In genomic region chr1:155782382-155782781, GRCm38 (mm10) we compare ENCODE assay signal across 25 mouse cellular contexts. TPM values are rescaled to one million over a fixed set of nuclear protein-coding genes. Genes with fewer than 3 reads are reported as not detected.
DNase-seq lines count a peak whose midpoint lies in the region; ATAC-seq and TF ChIP-seq lines count a peak whose summit lies in the region.
"Had no signal": no experiment of that assay in that cellular context is flagged by ENCODE, and none has a peak within 500 bp of the region (broad histone marks: within the 10 kb centered on the region; RNA-seq: fewer than 3 reads in every experiment).

No protein-coding gene starts in this region.

- peaks cover 6% of the 10 kb centered on the region for H3K36me3 ChIP-seq in spleen, adult 2 months (ENCODE audit: control insufficient read depth, insufficient read depth, low read length)

- no peak for TF ChIP-seq POLR2A in spleen, adult 2 months (IDR thresholded peaks at IDR 0.05; ENCODE audit: low read depth, low read length)

- no peaks in the 10 kb centered on the region for H3K27me3 ChIP-seq in spleen, adult 2 months (ENCODE audit: control insufficient read depth, insufficient read depth, low read length)
- H3K27me3 ChIP-seq: embryonic facial prominence, embryonic 13.5 days; liver, embryonic 12.5 days; lung, embryonic 15.5 days; Patski had no signal

- WGBS in spleen, adult 2 months = 23% methylated on average over 5 of the region's 5 CpGs

- TF ChIP-seq CTCF in spleen, adult 2 months (IDR thresholded peaks at IDR 0.05; ENCODE audit: extremely low read depth, insufficient read depth, insufficient read length, insufficient replicate concordance) = no peak

- ATAC-seq in frontal cortex, adult (ENCODE audit: low TSS enrichment) = no peak
- no peak for ATAC-seq in cerebellum, adult (ENCODE audit: insufficient number of reproducible peaks, low FRiP score, low TSS enrichment)
- ATAC-seq: forebrain, embryonic 14.5 days; liver, embryonic 12.5 days; Patski had no signal

- no peak overlapping the region for H3K4me3 ChIP-seq in spleen, adult 2 months (ENCODE audit: extremely low read depth, insufficient read depth, insufficient read length)
- H3K4me3 ChIP-seq: embryonic facial prominence, embryonic 13.5 days; heart, embryonic 10.5 days; hindbrain, embryonic 12.5 days; liver, embryonic 12.5 days; lung, embryonic 15.5 days; midbrain, embryonic 12.5 days; neural tube, embryonic 15.5 days had no signal

- peaks cover 21% of the 10 kb centered on the region; the same call in 1 of the 2 replicates for H3K4me1 ChIP-seq in spleen, adult 2 months (ENCODE audit: control insufficient read depth, insufficient read depth, insufficient read length)

- peak; percentile 27 to 58 for DNase-seq in spleen, adult 2 months (ENCODE audit: low read depth in 1 of 2, low spot score in 2 of 2)
- no peak for DNase-seq in spleen, postnatal 4 days (ENCODE audit: low spot score in 2 of 2)
- peak; percentile 51 for DNase-seq in naive thymus-derived CD4-positive, alpha-beta T cell, adult 2 months (ENCODE audit: low read depth)
- peak; percentile 55 for DNase-seq in thymus, postnatal 0 days (ENCODE audit: low spot score)
- no peak for DNase-seq in urinary bladder, adult 18-20 months (ENCODE audit: low spot score in 2 of 2)
- DNase-seq in frontal cortex, postnatal 25 days (ENCODE audit: low spot score in 2 of 2) = no peak
- DNase-seq: adrenal gland, postnatal 14 days; cerebellum, adult 11 months; kidney, adult 8-10 months; kidney, postnatal 25 days; right cerebral cortex, postnatal 25 days had no signal

- H3K27ac ChIP-seq in spleen, adult 2 months (ENCODE audit: insufficient read depth, low read length) = no peak overlapping the region
- H3K27ac ChIP-seq: embryonic facial prominence, embryonic 13.5 days; heart, embryonic 10.5 days; hindbrain, embryonic 12.5 days; liver, embryonic 12.5 days; lung, embryonic 15.5 days; macrophage; midbrain, embryonic 12.5 days; neural tube, embryonic 15.5 days had no signal

RNA-seq across cellular contexts. Expression of gene Qsox1, which starts 30.3 kb away (rescaled TPM):
- 26.7 and 29.5 TPM in 2 replicates for polyA plus RNA-seq in spleen, adult 2 months (2012; rRNA removed)
- polyA plus RNA-seq in thymus, postnatal 0 days (2015; fragmentation: Nextera tagmentation; extraction: Ambion mirVana) = 18.9 and 22.1 TPM in 2 replicates

RNA-seq across cellular contexts. Expression of gene Lhx4, which starts 30.9 kb away (rescaled TPM):
- not detected in 2 replicates for polyA plus RNA-seq in spleen, adult 2 months (2012; rRNA removed)
- polyA plus RNA-seq in thymus, postnatal 0 days (2015; fragmentation: Nextera tagmentation; extraction: Ambion mirVana) = 0.05 TPM in 1 of 2 replicates, not detected in the other
- polyA plus RNA-seq: embryonic facial prominence, embryonic 13.5 days; forebrain, embryonic 14.5 days; heart, embryonic 10.5 days; heart, postnatal 0 days; limb, embryonic 11.5 days; liver, embryonic 12.5 days; lung, embryonic 15.5 days; macrophage; Patski had no signal

Comparison
In these comparisons a context has a peak if more than half of its experiments do, and no peak if none do; other contexts are left out.
1. DNase-seq: peak in spleen, adult 2 months (2 of 2), naive thymus-derived CD4-positive, alpha-beta T cell, adult 2 months (single experiment) and thymus, postnatal 0 days (single experiment); none in spleen, postnatal 4 days (0 of 2), urinary bladder, adult 18-20 months (0 of 2) and frontal cortex, postnatal 25 days (0 of 2).